17 mouse cellular contexts compared by ENCODE assay signal in the genomic region with DNA sequence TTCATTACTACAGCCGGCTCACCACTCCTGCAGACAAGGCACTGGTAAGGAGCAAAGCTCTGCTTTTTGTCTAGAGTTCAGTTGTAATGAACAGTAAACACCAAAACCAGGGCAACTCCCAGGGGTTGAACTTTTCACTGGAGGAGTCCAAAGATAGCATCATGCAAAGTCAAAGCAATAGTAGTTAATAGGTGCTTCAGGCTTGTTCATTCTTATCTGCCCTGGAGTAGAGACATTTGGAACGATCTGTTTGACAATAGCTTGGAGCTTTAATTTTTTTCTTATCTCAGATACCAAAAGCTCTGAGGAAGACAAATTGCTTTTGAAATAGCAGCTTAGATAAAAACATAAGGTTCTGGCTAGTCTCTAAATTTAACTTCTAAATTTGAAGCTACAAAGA. TPM values are rescaled to one million over a fixed set of nuclear protein-coding genes. Genes with fewer than 3 reads are reported as not detected.
"Had no signal": no experiment of that assay in that cellular context is flagged by ENCODE, and none has a peak within 500 bp of the region (broad histone marks: within the 10 kb centered on the region; RNA-seq: fewer than 3 reads in every experiment).

No protein-coding gene starts in this region.

- DNase-seq: kidney, adult 18-20 months; kidney, postnatal 14 days; lung, embryonic 14.5 days; lung, postnatal 10 days; lung, postnatal 4 days; right cerebral cortex, postnatal 4 days; spleen, adult 18-20 months; thymus, adult 2 months; thymus, postnatal 25 days had no signal

- H3K9me3 ChIP-seq: kidney, embryonic 15.5 days; limb, embryonic 15.5 days; midbrain, embryonic 15.5 days; neural tube, embryonic 12.5 days had no signal

- H3K4me2 ChIP-seq: kidney, embryonic 15.5 days; limb, embryonic 15.5 days; lung, embryonic 14.5 days; midbrain, embryonic 15.5 days; neural tube, embryonic 12.5 days had no signal

- H3K27me3 ChIP-seq: kidney, embryonic 15.5 days; limb, embryonic 15.5 days; midbrain, embryonic 15.5 days; neural tube, embryonic 12.5 days had no signal

- H3K4me3 ChIP-seq: kidney, embryonic 15.5 days; left cerebral cortex, adult 2 months; limb, embryonic 15.5 days; midbrain, embryonic 15.5 days; neural tube, embryonic 12.5 days had no signal

- H3K36me3 ChIP-seq: kidney, embryonic 15.5 days had no signal

- H3K4me1 ChIP-seq: kidney, embryonic 15.5 days; limb, embryonic 15.5 days; midbrain, embryonic 15.5 days; neural tube, embryonic 12.5 days had no signal

- H3K9ac ChIP-seq: kidney, embryonic 15.5 days; limb, embryonic 15.5 days; lung, embryonic 14.5 days; midbrain, embryonic 15.5 days; neural tube, embryonic 12.5 days had no signal

- ATAC-seq: inflammation-experienced regulatory T-cells, adult 6 months; midbrain, embryonic 15.5 days had no signal

- H3K27ac ChIP-seq: kidney, embryonic 15.5 days; left cerebral cortex, adult 2 months; limb, embryonic 15.5 days; midbrain, embryonic 15.5 days; neural tube, embryonic 12.5 days had no signal

RNA-seq across cellular contexts. Expression of gene Ddx4, which starts 33.9 kb away (rescaled TPM):
- total RNA-seq: monocyte, adult 5-6 weeks had no signal
- polyA plus RNA-seq: inflammation-experienced regulatory T-cells, adult 6 months; large intestine, adult 2 months had no signal
